Mouse (Mus musculus) frontal cortex, postnatal 10 days (tissue): Measurements from ENCODE around the gene Hoxb8.

Experiments used
- DNase-seq, 2 experiments: peaks; one replicate each; pipeline ENCODE4 v3.0.0; 2022; ENCODE audit warnings: low spot score in 2 of 2, mixed read lengths in 1 of 2

Gene Hoxb8

GRCm38 (mm10) chr11:96314671-96315343, 33.1 kb downstream of the Hoxb8 start:
- no peak for DNase-seq

- DNase-seq = no peak
Observed at GRCm38 (mm10) chr11:96315344-96315681, 33.6 kb downstream of the Hoxb8 start.

DNA sequence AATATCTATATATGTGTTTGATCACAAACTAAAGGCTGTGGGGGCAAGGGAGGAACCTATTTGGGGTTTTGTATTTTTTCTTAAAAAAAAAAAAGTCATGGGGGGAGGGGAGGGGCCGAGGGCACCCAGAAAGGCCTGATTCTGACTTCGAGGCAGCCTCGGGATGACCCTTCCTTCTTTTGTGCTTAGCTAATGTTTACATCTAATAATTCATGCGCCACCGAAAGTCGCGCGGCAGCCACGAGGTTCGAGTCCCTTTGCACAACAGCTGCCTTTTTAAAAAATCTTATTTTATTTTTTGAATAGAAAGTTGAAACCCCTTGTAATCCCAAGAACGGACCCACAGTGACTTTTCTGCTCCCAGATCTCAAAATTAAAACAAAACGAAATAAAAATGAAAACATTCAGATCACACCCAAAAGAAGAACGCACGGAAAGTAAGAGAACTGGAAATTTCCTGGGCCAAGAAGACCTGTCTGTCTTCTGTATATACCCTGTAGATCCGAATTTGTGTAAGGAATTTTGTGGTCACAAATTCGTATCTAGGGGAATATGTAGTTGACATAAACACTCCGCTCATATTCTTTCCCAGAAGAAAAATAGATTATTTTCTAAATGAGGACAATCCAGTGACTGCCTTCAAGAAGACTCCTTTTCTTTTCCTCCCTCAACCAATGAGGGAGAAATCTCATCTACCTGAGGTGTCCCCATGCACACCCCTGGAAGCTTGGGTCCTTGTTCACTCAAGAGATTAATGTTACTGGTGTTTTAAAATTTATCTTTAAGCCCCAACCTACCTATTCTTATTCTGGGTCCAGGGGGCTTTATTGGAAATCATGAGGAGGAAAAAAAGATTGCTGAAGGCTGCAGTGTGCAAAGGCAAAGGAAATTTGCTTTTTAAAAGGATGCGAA, 35.2 kb downstream of the Hoxb8 start:
- no peak for DNase-seq

GRCm38 (mm10) chr11:96317608-96318367, 36.1 kb downstream of the Hoxb8 start, which contains the start of gene Hoxb4:
Gene Hoxb4, plus strand, starts transcription at chr11:96318267.
- no peak for DNase-seq

- DNase-seq = no peak
Observed at GRCm38 (mm10) chr11:96318368-96319070, 36.8 kb downstream of the Hoxb8 start.

DNA sequence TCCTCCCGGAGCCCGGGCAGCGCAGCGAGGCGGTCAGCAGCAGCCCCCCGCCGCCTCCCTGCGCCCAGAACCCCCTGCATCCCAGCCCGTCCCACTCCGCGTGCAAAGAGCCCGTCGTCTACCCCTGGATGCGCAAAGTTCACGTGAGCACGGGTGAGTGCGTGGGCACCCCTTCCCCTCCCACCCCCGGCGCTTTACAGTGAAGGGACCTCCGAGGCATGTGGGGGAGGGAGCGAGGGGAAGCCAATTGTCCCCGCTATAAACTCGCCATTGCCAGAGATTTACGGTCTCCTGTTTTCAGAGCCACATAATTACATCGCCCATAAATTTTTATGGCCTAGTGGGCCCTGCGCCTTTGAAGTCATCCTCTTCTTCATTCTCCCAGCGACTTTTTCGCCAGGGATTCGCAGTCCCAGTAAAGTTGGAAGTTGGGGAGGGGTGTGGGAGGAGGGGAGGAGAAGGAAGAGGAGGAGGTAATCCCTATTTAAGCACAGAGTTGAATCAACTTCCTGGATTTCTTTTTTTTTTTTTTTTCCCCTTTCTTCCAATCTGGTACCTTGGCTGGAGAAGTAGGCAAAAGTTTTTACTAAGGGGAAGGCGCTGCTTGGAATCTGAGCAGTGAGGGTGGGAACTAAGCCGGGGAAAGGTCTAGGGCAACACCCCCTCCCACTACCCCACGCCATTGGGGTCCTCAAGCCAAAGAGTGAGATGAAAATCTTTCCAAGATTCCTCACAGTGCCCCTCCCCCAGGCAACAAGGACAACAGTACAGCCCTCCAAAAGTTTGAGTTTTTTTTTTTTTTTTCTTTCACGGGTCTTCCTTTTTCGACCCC, 37.6 kb downstream of the Hoxb8 start:
- DNase-seq = no peak

DNA sequence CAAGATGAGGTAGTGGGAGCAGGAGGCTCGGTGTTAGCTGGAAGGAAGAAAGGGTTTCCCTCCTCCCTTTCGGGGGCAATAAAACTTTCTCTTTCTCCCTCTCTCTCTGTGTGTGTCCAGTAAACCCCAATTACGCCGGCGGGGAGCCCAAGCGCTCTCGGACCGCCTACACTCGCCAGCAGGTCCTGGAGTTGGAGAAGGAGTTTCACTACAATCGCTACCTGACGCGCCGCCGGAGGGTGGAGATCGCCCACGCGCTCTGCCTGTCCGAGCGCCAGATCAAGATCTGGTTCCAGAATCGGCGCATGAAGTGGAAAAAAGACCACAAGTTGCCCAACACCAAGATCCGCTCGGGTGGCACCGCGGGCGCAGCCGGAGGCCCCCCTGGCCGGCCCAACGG, 38.2 kb downstream of the Hoxb8 start:
- no peak for DNase-seq

- no peak for DNase-seq
Observed at GRCm38 (mm10) chr11:96320688-96321087, 39.0 kb downstream of the Hoxb8 start.

GRCm38 (mm10) chr11:96321846-96322245, 40.1 kb downstream of the Hoxb8 start:
- no peak for DNase-seq

DNA sequence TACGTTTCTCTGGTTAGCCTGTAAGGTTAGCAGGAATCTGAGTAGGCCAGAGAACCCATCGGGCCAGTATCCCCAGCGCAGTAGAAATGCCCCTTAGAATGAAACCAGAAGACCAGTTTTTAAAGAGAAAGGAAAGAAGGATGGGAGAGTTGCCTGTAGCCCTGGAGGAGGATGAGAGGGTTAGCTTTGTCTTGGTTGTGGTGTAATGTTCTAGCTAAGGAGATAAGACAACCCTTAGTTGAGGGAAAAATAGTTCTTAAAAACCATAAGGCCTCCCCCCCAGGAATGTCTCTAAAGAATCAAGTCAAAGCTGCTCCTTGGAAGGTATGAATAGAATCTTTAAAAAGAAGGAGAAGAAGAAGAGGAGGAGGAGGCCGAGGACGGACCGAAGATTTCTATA, 41.0 kb downstream of the Hoxb8 start:
- no peak for DNase-seq

DNA sequence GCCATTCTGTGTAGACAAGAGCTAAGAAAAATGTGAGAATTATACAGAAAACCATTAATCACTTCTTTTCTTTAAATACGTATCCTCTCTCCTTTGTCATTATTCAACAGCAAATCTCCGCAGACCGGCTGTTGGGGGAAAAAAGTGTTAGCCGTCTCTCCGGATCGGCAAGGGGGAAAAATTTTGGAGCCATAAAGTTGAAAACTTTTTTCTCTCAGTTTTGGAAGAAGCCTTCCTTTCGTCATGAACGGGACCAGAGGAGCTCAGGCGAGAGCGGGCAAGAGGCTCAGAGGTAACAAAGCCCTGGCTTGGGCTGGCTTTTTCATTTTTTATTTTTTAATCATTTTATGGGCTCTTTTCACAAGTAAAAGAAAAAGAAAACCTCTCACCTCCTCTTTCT, 41.4 kb downstream of the Hoxb8 start, which contains the start of gene Hoxb3:
Hoxb3 (plus strand) TSS at position 173 of the 400 bp plus-strand sequence.
- no peak for DNase-seq

DNA sequence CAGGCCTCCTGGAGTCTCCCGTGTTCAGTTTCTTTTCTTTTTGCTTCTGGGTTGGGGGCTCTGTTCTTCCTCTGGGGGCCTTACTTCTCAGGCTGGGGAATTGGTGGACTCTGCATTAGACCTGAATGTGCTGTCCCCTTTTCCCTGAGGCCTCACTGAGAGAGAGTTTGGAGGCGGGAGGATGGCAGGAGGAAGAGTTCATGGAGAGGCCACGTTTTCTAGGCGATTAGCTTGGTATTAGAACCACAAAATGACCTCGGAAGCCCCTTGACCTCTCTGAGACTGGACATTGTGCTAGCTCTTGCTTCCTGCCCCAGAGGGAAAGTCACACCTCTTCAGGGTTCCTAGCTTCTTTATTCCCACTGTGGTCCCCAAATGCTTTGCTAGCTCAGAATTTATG, 42.4 kb downstream of the Hoxb8 start:
- DNase-seq = no peak

DNA sequence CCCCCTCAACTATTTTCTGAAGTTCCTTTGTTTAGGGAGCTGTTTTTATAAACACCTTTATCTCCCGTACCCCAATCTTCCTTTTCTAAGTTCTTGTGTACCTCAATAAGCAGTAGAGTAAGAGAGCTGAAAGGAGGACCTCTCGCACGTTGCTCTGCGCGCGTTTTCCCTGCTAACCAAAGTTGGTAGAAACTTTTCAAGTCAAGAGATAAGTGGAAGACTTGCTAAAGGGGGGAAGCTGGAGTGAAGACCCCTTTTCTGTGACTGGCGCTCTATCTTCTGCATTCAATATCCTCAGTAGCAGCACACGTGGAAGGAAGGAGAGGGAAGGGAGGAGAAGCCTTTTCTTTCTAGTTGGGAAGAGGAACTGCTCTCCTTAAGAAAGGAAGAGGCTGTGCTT, 43.3 kb downstream of the Hoxb8 start:
- no peak for DNase-seq

DNA sequence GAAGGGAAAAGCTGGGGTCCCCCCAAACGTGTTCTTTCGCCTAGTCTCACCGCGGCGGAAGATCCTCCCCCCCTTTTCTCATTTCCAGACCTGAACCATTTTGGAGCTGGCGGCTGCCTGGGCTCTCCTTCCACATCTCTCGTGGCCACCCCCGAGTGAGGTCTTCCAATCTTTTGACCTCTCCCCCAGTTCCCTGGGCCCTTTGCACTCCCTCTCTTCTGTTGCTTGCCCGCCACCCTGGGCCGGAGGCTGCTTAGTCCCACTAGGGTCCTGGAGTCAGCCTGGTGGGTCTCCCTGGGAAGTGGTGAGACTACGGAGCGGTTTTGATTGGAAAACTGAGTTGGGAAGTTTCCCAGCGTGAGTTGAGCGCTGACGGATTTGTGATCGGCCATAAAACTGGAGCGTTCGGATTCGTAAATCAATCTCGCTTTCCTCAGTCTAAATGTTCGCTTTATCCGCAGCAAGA, 44.1 kb downstream of the Hoxb8 start:
- no peak for DNase-seq

DNA sequence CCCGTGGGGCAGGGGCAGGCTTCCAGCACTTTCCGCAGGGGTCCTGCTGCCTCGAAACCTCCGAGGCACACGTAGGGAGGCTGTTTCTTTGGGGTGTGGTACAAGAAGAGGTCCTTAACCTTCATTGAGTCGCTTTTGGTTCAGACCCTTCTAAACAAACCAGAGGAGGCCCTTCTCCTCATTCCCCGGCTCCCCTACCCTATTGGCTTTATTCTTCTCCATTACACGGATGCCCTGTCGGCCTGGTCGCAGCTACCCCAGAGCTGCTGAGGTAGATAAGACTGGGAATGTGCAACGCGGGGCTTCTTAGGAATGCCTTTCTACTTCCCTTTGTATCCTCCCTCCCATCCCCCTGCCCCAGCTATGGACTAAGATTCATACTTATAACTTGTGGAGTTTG, 45.0 kb downstream of the Hoxb8 start:
- no peak for DNase-seq

GRCm38 (mm10) chr11:96327122-96327521, 45.4 kb downstream of the Hoxb8 start:
- DNase-seq = no peak

- DNase-seq = no peak
Observed at GRCm38 (mm10) chr11:96327750-96328149, 46.0 kb downstream of the Hoxb8 start.

- no peak for DNase-seq
Observed at GRCm38 (mm10) chr11:96328605-96329004, 46.9 kb downstream of the Hoxb8 start.

DNA sequence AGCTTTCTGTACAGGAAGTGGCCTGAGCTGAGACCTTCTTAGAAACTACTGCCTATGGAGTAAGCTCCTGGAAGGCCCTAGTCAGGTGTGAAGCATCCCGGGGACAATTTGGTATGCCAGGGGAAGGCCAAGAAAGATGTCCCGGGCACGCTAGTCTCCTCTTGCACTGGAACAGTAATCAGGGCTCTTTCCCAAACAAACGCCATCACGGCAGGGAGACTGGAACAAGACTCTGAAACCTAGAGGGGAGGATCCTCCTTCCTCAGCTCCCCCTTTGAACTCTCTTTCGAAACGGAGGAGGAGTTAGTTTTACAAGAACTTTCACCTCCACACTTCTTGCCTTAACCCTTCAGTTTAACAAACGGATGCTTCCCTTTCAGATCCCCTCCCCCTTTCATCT, 50.4 kb downstream of the Hoxb8 start:
- no peak for DNase-seq

DNA sequence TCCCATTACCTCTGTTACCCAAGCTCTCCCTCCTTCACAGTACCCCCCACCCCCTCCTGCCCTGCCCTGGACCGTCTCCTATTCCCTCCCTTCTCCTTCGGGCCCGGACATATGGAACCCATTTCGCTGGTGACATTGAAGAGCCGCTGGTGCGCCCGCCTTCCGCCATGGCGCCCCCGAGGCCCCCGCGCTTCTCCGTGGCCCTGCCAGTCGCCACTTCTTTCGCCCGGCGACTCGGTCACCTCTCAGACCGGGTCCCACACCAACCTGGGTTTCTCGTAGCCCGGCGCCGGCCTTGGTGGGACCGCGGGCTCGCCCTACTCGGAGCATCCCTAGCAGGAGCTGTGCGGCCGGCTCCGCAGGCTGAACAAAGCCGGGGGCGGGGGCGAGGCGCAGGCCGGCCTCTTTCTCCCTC, 50.9 kb downstream of the Hoxb8 start:
- DNase-seq = no peak
